Mouse (Mus musculus) cerebellum, adult 11 months (tissue): ENCODE measurements around the gene Ccdc92.

ENCODE experiments used
- DNase-seq: peaks from one replicate; pipeline ENCODE4 v3.0.0; 2022

The Ccdc92 gene

DNA sequence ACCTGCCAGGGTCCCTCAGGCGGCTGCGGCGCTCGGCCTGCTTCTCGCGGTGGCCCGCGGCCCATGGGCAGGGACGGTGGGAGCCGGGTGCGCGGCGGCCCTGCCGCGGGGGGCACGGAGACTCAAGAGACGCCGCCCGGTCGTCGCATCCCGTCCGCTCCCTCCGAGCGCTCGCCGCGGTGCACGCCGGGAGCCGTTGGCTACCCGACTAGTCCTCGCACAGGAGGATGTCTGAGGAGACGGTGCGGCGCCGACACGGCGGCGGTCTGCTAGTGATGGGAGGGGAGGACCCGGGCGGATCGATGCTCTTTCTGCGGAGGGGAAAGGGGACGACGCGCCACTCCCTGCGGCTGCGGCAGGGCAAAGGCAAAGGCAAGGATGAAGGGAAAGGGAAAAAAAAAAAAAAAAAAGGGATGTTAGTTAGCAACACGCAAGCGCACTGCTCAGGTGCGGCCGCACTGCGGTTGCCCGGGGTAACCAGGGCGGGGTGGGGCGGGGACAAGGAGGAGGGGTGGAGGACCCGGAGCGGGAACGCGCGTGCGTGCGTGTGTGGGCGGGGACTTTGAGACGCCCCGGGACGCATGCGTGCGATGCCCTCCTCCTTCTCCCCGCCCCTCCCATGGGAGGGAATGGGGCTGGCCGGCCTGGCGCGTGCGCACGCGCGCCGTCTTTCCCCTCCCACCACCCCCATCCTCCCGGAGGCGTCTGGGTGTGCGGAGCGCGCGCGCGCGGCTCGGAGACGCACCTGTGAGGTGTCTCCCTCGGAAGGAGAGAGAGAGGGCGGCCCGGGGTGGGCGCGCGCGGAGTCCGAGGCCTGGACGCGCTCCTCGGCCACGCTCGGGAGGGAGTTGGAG, at the start of gene Ccdc92, which contains the start of gene Zfp664:
Gene Ccdc92, minus strand, starts transcription at position 412 of the 854 bp plus-strand sequence.
Gene Zfp664, plus strand, starts transcription at position 679 of the 854 bp plus-strand sequence.
- DNase-seq: peak; percentile 97

DNA sequence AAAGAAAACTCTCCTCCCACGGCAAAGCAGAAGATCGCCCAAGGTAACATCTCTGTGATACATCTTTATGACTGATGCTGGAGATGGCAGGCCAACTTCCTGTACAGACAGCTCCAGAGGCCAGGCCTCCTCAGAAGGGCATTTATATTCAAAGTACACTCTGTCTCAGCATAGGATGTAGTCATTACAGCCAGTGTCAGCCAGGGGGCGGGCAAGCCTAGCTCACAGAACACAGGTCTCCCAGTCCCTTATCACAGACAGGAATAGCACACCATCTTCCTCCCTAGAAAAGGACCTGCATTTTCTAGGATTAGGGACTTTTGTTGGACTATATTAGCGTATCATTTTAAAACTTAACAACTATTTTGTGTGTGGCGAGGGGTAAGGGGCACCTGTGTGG, 46.6 kb upstream of the Ccdc92 start:
- DNase-seq: peak; percentile 66

DNA sequence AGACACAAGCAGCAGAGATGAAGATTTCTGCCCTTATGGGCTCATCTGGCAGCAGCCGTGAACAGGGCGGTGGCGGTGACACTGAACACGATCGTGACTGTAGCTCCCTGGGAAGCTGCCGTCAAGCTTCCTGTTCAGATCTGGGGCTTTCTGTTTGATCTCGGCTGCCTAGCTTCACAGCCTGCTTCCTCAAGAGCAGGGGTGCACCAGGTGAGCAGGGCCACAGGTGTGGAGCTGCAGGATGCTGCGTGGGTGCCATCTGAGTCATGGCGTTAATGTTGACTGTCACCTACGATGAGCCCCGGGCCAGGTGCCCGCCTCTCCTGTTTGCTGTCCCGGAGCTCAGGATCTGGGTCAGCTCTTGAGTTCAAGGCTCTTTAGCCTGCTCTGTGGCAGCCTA, 44.7 kb upstream of the Ccdc92 start:
- DNase-seq: no peak

DNA sequence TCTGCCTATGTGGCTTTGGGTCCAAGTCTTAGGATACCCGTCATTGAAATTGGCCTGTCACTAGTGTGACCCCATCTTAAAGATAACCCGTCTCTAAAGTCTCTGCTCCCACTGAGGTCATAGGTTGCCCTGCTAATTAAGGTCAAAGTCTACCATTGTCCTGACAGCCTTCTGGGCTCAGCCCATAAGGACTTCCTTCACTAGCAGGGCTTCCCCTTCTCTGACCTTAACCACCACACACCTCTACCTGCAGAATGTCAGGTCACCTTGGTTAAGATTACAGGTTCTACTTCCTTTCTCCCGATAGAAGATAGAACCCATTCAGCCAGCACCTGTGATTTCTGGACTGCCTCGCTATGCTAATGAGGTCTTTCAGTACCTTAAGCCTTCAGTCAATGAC, 41.6 kb upstream of the Ccdc92 start:
- DNase-seq: no peak

DNA sequence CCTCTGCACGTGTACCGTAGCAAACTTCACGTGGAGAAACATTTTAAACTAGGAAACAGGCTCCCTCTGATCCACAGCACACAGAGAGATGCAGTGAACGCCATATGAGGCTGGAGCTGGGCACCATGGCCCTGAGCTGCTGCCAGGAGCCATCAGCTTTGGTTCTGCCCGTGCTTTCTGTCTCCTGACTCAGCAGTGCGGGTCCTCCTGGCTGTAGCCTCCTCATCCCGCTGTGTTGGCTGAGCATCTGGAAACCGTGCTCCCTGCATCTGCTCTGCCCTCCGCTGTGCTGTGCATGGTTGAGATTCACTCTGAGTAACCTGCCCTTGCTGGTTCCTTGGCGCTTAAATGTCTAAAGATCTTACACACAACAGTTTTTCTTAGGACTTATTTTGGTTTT, 40.0 kb upstream of the Ccdc92 start:
- DNase-seq: no peak

DNA sequence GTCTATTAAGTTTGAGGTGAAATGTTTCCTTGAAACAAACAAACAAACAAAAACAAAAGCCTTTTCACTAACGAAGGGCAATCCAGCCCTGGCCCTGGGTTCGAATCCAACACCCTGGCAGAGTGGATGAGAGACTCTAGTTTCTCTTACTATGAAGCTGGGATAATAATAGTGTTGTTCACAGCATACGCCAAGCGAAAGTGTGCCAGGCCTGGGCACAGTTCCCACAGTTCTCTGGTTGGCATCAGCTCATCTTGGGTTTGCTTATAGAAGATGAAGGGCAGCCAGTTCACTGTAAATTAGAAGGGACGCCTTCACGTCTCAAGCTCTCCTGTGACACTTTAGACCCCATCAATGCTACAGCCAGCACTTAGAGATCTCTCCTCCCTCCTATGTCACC, 39.5 kb upstream of the Ccdc92 start:
- peak; percentile 63 for DNase-seq

DNA sequence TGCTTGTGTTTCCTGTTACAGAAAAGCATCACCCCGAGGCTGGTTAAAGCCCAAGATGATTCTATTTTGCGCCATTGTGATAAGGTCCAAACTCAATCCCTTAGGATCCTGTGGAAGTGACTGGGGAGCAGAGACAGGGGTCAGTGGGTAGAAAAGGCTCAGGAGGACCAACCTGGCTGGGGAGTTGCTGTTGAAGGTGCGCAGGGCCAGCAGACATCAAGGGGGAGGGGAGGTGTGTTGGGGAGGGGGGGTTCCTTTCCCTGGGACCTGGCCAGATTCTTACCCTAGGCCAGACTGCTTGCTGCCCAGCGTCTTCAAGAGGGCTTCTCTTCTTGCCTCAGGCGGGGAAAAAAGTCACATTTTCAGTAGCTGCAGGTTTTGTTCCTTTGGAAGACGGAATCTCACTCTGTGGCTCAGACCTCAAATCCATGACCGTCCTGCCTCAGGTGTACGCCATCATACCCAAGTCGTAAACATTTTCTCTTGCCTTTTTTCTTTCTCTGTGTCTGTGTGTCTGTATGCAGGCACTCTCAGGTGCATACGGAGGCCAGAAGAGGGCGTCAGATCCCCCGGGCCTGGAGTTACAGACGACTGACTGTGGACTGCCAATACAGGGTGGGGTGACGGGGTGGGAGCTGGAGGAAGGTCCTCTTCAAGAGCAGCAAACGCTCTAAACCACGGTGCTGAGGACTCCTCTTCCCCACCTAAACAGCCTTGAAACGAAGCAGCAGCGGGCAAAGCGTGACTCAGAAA, 38.7 kb upstream of the Ccdc92 start:
- no peak for DNase-seq

DNA sequence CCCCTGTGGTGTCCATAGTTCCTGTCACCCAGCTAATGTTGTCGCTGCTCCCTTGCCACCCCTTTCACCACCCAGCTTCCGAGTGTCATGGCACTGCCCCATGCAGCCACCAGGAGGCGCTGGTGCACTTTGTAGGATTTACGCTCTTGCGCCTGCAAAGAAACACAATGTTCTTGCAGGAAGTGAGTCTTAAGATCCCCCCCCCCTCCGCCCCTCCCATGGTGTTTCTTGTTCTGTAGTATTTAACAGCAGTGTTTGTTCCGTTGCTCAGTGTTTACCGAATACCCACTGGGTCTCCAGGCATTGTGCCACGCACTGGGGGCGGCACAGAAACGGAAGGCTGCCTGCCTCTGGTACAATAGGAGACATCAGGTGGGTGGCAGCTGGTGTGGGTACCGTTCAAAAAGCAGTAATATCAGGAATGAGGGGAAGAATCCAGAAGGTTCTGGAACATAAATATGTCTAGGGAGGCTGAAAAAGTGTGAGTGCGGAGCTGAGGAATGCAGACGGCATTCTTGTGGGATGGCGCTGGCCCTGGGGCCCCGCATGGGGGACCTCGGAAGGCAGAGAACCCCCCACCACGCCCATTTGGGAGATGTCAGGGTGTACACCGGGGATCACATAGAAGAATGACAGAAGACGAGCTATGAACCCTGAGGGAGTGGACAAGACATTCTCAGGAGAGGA, 37.9 kb upstream of the Ccdc92 start:
- DNase-seq: peak; percentile 72

DNA sequence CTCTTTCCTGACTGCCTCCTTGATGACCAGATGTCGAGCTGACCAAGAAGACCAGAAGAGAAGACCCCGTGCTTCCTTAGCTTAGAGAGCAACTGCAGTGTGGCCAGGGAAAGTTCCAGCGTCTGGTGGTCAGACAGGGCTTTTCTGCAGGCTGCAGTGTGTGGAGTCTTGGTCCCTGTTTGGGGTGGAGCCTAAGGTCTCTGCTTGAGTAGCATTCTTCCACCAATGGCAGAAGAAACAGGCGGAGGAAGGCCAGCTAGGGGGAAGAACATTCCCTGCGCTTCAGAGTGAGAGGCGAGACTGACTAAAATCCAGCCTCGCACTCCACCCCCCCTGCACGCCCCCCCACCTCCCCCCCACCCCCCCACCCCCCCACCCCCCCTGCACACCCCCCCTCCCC, 33.9 kb upstream of the Ccdc92 start:
- no peak for DNase-seq

DNA sequence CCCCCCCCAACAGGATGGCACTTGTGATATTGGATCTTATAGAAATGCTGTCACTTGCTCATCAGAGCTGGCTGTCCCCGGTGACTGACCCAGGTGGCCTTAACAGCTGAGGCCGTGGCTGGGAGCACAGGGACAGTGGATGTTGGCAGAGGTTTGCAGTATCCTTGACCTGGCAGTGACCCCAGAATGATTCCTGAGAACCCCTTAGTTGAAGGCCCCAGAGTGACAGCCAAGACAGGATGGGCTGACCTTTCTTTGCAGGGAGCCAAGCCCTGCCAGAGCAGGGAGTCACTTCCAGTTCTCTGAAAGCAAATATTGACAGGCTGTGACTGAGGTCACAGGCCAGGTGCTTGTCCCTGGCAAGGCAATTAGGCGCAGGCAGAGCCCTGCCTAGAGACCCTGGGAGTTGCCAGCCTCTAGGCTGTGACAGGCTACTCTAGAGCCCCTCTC, 29.7 kb upstream of the Ccdc92 start:
- DNase-seq: no peak

DNA sequence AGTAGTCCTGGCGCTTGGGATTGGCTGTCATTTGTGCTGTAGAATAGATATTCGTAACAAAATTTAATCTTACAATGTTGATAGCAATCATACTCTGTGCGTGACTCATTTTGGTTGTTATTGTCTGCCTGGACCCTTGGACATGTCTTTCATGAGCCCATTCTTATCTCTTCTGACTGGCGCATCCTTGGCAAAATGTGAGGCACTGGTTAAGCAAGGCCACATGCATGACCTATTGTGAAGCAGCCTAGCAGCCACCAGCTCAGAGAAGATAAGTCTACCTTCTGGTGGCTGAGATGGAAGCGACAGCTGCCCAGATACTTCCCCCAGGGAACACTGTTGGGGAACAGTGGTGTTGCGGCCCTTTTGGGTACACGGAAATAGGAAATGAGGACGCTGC, 26.4 kb upstream of the Ccdc92 start:
- no peak for DNase-seq

DNA sequence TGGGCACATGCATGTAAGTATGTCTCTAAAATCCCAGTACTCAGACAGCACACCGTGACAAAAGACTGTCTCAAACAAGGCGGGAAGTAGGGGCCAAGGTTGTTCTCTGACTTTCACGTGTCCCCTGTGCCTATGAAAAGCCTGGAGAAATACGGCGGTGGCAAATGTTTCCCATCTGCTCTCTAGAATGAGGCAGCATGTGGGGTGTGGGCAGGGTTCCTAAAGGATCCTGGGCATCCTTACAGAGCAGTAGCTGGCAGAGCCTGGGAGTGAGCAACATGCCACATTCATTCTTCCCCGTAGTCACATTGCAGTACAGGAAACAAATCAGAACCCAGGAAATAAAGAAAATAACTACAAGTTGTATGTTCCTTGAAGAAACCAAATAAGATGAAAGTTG, 21.7 kb upstream of the Ccdc92 start:
- peak; percentile 67 for DNase-seq

DNA sequence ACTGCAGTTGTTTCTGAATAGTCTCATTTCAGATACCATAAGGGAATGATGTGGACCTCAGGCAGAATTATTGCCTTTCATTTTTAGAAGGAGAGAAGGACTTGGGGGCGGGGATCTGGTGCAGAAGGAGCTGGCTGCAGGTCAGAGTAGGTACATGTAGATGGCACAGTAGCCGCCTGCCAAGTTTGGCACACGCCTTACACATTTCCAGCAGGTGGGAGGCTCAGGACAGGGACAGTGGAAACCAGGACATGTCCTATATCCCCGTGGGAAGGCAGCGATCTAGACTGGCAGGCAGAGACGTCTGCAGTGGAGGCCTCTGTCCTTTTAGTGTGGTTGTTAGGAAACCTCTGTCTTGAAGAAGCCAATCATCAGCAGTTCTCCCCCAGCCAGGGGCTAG, 17.6 kb upstream of the Ccdc92 start:
- no peak for DNase-seq

DNA sequence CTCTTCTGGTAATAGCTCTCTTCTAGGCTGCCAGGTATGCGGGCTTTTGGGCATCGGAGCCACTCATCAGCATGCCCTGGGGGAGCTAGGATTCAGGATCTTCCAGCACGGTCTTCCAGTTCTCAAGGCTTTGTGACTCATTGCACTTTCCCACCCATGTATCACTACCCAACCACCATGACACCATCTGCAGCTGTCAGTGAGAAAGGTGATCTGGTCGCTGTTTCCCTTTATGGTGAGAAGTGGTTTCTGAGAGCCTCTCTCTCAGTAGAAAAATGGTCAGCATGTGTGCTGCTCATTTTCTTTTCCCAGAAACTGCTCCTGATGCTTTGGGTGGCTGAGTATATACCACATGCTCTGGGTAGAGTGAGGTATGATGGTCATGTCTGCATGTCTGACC, 17.0 kb upstream of the Ccdc92 start:
- DNase-seq: no peak

DNA sequence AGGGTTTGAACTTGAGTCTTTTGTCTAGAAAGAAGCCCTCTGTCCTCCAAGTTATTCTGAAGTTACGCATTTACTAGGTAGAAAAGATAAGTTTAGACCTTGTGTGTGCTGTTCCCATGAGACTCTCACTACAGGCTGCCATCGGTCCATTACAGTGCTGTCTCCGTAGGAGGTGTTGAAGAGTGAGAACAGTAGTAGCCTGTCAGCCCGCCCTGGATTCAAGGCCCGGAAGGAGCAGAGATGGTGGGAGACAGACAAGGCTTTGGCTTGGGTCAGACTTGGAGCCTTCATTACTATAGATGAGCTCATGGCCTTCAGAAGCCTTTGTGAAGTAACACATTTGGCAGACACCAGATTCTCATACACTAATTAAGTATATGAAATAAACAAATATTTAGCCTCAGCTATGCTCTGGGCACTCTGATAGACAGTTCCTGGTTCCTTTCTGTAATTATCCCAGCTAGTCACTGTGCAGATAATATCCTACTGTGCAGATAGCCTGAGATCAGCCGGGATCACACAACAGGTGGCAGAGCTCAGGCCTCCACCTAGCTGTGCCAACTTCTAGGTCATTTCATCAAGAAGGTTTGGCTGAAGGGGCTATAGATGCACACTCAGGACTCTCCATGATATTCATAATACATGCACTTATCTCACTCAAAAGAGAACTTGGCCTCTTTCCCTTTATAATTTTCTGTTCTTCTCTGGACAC, 11.8 kb upstream of the Ccdc92 start:
- DNase-seq: no peak

DNA sequence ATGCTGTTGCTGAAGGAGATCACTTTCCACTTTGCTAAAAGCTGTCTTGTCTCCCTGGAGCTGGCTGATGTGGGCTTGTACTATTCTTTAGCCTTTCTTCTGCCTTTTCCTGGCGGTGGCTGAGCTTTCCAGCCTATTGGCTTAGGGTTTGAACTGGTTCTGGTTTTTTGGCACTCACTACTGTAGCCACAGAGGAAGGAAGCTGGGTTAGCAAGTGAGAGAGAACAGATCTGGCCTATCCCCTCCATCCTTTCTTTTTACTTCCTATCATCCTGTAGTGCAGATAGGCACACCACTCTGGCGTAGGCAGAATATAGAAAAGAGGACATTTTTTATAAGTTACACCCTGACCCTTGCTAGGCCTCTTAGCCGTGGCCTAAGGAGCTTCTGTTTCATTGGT, 10.9 kb upstream of the Ccdc92 start:
- DNase-seq: no peak

DNA sequence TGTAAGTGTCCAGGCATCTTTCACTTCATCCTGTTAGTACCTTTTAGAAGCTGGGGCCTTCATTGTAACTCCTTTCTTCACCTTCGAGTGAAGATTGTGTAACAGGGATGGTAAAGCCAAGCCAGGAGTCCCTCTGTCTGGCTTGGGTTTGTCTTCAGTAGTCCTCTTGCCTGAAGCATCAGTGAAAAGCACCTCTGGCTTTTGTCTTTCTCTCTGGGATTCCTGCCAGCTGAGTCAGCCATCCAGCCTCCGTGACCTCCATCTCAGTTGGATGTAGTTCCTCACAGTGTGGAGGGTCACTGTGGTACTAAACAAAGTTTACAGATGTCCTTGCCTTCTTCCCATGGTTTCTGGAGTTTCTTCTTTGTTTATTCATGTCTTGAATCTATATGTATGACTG, 9.8 kb upstream of the Ccdc92 start:
- no peak for DNase-seq

DNA sequence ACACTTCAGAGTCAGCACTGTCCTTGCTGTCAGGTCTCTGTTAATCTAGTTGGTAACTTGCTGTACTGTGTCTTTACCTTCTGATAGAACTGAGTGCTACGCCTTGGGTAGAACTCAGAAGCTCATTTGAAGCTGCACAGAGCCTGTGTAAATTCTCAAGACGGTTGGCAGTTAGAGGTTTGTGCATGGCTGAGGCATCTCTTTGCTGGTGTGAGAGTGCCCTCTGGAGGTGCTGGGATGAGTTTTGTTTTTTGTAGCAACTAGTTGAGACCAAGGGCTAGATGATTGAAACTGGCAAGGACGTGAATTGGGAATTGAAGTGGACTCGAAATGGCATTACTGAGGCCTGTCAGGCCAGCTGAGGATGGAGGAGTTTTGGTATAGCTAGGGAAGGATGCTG, 6.8 kb upstream of the Ccdc92 start:
- DNase-seq: peak; percentile 76

DNA sequence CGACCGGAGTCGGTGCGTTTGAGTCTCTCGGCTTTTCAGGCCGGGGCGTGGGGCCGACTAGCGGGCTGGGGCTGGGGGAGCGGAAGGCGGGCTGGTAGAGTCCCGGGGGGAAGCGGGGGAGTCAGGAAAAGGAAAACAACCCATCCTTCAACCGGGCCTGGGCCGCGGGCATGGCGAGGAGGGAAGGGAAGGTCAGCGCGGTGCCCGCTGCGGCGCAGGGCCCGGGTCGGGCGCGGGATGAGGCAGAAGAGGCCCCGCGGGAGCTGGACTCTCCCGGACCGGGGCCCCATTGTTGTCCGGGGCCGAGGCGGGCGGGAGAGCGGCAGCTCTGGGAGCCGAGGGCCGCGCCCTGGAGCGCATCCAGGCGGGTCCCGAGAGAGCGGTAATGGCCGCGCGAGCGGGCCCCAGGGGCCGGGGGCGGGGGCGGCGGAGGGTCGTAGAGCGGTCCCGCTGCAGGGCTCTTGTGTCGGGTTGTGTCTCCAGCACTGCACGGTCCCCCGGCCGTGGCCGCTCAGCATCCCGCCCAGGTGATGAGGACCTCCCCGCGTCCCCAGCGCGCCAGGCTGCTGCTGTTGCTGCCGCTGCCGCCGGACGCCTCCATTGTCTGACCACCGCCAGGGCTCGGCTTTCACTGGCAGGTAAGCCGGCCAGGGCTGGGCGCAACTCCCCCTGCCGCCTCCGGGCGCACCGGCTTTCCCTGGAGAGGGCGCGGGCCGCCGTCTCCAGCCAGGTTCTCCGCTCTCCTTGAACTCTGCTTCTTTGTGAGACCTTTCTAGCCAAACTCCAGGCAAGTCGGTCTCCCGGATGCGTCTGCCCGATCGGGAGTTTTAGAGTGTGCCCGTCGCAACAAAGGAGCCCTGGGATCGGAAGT, 882 bp upstream of the Ccdc92 start:
- DNase-seq: peak; percentile 50

DNA sequence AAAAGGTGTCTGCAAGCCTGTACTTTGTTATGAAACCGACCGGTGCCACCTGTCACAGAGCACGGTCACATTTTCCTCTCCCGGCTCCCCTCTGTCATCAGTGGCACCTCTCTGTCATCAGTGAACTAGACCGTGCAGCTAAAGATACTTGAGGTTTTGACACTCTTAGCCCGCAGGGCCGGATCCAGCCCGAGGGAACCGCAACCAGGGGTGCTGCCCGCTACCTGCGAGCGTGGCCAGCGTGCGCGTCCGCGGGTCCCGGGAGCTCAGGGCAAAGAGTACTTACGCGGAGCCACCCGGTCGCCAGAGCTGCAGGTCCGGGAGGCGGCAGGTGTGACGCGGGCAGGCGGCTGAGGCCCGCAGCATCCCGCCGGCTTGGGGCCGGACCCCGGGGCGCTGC, 761 bp downstream of the Ccdc92 start:
- peak; percentile 67 for DNase-seq

DNA sequence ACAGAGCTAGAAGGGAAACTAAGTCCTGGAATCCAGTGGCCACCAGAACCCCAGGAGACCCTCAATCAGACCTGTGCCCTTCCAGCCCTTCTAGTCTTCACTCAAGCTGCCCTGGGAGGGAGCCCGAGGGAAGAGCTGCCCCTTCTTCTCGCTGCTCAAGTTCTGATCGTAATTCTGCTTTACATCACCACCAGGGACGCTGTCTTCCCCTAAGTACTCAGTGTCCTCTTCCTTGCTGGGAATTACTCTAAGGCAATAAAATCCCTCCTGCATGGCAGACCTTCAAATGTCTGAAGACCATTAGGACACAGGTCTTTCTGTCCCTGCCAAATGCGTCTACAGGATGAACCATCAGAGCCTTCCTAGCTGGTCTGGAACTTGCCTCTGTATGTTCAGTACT, 2.2 kb downstream of the Ccdc92 start:
- no peak for DNase-seq

DNA sequence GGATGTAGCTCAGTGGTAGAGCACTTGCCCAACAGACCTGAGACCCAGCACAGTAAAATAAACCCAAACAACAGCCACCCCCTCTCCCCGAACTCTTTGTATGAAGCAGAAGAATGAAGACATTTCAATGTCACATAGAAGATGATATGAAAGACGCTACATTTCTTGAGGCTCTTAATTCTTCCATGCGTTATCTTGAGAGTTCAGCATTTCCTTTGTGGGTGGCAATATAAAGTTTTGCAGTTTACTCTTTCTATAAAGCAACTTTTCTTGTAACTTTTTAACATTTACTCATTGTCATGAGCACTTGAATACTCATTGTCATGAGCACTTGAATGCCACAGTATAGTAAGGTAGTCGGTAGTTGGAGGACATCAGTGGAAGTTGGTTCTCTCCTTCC, 8.0 kb downstream of the Ccdc92 start:
- no peak for DNase-seq
